Mouse (Mus musculus) cerebellum, adult 18-20 months (tissue): ENCODE measurements at regions not wholly inside any gene's neighbourhood (a gene's known extent, or its start where the extent isn't known, plus 50 kb on each side); places are given as distances from the start of the nearest gene placed in this dataset.

ENCODE experiments used
- DNase-seq, 2 experiments: peaks; one replicate each; pipeline ENCODE4 v3.0.0; 2021

GRCm38 (mm10) chr10:43751881-43752675 lies 149.5 kb downstream of the Qrsl1 start:
- DNase-seq: peak; percentile 11 to 24

GRCm38 (mm10) chr10:43756881-43757565 lies 144.5 kb downstream of the Qrsl1 start:
- no peak for DNase-seq

- DNase-seq: no peak
Observed at GRCm38 (mm10) chr10:43758124-43759025, 143.2 kb downstream of the Qrsl1 start.

GRCm38 (mm10) chr10:43759186-43759905 lies 142.2 kb downstream of the Qrsl1 start:
- no peak for DNase-seq

GRCm38 (mm10) chr10:43759906-43760281 lies 141.7 kb downstream of the Qrsl1 start:
- no peak for DNase-seq

- DNase-seq: no peak
Observed at GRCm38 (mm10) chr10:43761979-43762570, 139.5 kb downstream of the Qrsl1 start.

- no peak for DNase-seq
Observed at GRCm38 (mm10) chr10:43764581-43764980, 137.0 kb downstream of the Qrsl1 start.

GRCm38 (mm10) chr10:43765275-43765674 lies 136.3 kb downstream of the Qrsl1 start:
- no peak for DNase-seq

GRCm38 (mm10) chr10:43765829-43766486 lies 135.6 kb downstream of the Qrsl1 start:
- no peak for DNase-seq

GRCm38 (mm10) chr10:43767961-43768726 lies 133.4 kb downstream of the Qrsl1 start:
- no peak for DNase-seq

- no peak for DNase-seq
Observed at GRCm38 (mm10) chr10:43769026-43769425, 132.5 kb downstream of the Qrsl1 start.

- no peak for DNase-seq
Observed at GRCm38 (mm10) chr10:43775807-43776206, 125.7 kb downstream of the Qrsl1 start.

GRCm38 (mm10) chr10:43777612-43778600 lies 123.6 kb downstream of the Qrsl1 start:
- DNase-seq: peak in 1 of 2 experiments; percentile 2

GRCm38 (mm10) chr10:43780571-43780970 lies 121.0 kb downstream of the Qrsl1 start:
- no peak for DNase-seq

GRCm38 (mm10) chr10:43783304-43783703 lies 118.2 kb downstream of the Qrsl1 start:
- no peak for DNase-seq

- no peak for DNase-seq
Observed at GRCm38 (mm10) chr10:43790780-43791179, 110.8 kb downstream of the Qrsl1 start.

GRCm38 (mm10) chr10:43791525-43792021 lies 110.0 kb downstream of the Qrsl1 start:
- no peak for DNase-seq

GRCm38 (mm10) chr10:43792618-43793017 lies 108.9 kb downstream of the Qrsl1 start:
- no peak for DNase-seq

- no peak for DNase-seq
Observed at GRCm38 (mm10) chr10:43794587-43794986, 107.0 kb downstream of the Qrsl1 start.
